Mouse (Mus musculus) liver, embryonic 12.5 days (tissue): ENCODE data around the gene Eif3d. TPM values are rescaled to one million over a fixed set of nuclear protein-coding genes. Genes with fewer than 3 reads are reported as not detected.

Source experiments
- ATAC-seq: fragments of 200-750 bp; cut with Nextera tagmentation; 2 replicates; pipeline ENCODE4 v1.8.0; 2017; ENCODE audit warnings: moderate number of reproducible peaks, mild to moderate bottlenecking, moderate library complexity
- H3K27ac ChIP-seq: fragments of 300-500 bp; sonication (generic); 2 replicates; pipeline ENCODE4 v1.5.1; 2016; ENCODE audit warnings: mild to moderate bottlenecking
- H3K27me3 ChIP-seq: fragments of 300-500 bp; sonication (generic); replicated peaks from 2 replicates; pipeline ENCODE4 v1.6.1; 2016; ENCODE audit warnings: mild to moderate bottlenecking, moderate library complexity
- H3K36me3 ChIP-seq: fragments of 300-500 bp; sonication (generic); 2 replicates; pipeline ENCODE4 v1.6.1; 2016; ENCODE audit warnings: mild to moderate bottlenecking, moderate library complexity
- H3K4me1 ChIP-seq: fragments of 300-500 bp; sonication (generic); 2 replicates; pipeline ENCODE4 v1.6.1; 2016
- H3K4me2 ChIP-seq: fragments of 300-500 bp; sonication (generic); 2 replicates; pipeline ENCODE4 v1.6.1; 2016; ENCODE audit warnings: mild to moderate bottlenecking, moderate library complexity
- H3K4me3 ChIP-seq: fragments of 300-500 bp; sonication (generic); 2 replicates; pipeline ENCODE4 v1.5.1; 2016; ENCODE audit warnings: mild to moderate bottlenecking, moderate library complexity
- H3K9ac ChIP-seq: fragments of 300-500 bp; sonication (generic); 2 replicates; pipeline ENCODE4 v1.6.1; 2016; ENCODE audit warnings: mild to moderate bottlenecking, moderate library complexity
- H3K9me3 ChIP-seq: fragments of 300-500 bp; sonication (generic); replicated peaks from 2 replicates; pipeline ENCODE4 v1.6.1; 2016; ENCODE audit warnings: mild to moderate bottlenecking, moderate library complexity
- WGBS: fragments of 180-500 bp; shearing (Covaris S2); methylation state at CpG from one replicate; pipeline ENCODE4 v1.1.7; 2016; ENCODE audit not compliant: insufficient replicate concordance; 5-methylcytosine and 5-hydroxymethylcytosine counted together
- polyA plus RNA-seq: library from polyadenylated mRNA; unstranded; fragments of >200 nt; fragmentation: Nextera tagmentation; extraction: Ambion mirVana; gene quantifications from 2 replicates; pipeline ENCODE4 v1.2.1, GENCODE M21; 2016

Eif3d gene
- polyA plus RNA-seq, 1 experiment from 2014 or later = 271 TPM

DNA sequence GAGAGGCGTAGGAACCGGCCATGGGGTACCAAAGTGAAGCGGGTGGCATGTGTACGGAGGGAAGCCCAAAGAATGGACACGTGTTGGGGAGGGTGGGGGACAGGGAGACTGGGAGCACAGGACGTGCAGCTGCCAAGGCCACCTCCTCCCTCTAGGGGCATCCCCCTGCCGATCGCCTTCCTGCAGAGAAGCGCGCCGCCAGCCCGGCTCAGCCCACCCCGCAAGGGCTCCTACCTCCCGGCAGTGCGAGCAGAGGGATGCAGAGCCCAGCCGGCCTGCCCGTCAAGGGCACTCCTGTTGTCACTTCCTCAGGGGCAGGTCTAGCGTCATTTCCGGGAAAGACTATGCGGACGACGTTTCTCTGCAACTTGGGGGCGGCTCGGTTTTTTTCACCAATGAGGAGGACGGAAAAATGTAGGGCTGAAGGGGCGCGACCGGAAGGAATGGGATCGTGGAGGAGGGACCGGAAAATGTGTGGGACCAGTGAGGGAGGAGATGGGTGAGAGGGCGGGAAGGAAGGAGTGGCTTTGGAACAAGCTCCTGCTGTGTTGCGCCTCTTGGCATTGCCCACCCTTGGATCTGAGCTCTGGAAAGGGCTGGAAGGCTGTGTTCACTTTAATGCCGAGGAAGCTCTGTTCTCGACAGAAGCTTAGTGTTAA is 41.8 kb downstream of the Eif3d start, which contains the start of gene Txn2:
TSS of gene Txn2 (minus strand) at position 334 of the 659 bp plus-strand sequence.
- H3K9me3 ChIP-seq = no peaks in the 10 kb centered on the region
- peak within 1 kb of the TSS; percentile 86 for H3K27ac ChIP-seq
- peak; percentile 90 for ATAC-seq
- peaks cover 40% of the 10 kb centered on the region for H3K36me3 ChIP-seq
- H3K4me2 ChIP-seq = peak within 1 kb of the TSS; percentile 88
- peak within 1 kb of the TSS; percentile 79 for H3K9ac ChIP-seq
- H3K4me3 ChIP-seq = peak within 1 kb of the TSS; percentile 82
- WGBS = under 1% methylated on average over 33 of the region's 34 CpGs
- H3K27me3 ChIP-seq = no peaks in the 10 kb centered on the region
- H3K4me1 ChIP-seq = peaks cover 65% of the 10 kb centered on the region

DNA sequence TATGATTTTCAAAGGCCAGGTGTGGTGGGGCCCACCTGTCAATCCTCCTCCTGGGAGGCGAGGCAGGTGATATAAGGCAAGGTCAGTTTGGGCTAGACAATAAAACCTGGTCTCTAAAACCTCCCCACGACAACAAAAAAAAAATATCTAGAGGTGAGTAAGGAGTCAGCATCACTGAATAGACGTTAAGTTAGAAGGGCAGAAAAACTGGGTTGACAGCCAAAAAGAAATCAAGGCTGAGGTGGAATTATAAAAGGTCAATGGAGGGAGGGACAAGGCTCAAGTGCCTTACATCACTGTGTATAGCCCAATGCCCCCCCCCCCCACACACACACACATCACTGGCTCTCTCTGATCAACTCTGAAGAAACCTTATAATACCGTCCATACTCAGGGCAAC is 42.5 kb downstream of the Eif3d start:
- peak overlapping the region; percentile 75 for H3K9ac ChIP-seq
- 11% methylated on average over 4 of the region's 4 CpGs for WGBS
- no peak for ATAC-seq

DNA sequence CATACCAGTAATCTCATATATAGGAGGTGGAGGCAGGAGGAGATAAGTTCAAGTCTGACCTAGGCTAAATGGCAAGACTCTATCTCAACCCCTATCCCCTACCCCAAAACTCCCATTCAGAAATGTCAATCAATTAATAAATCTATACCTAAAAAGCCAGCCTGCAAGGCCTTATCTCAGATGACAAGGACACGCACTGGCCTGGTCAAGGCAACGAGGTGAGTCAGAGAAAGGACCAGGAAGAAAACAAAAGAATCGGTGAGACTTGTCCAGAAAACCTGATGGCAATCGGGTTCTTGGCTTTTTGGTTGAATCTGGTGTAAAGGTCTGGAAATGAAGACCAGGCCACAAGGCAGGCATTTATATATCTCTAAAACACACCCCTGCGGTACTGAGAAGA is 43.7 kb downstream of the Eif3d start:
- H3K4me3 ChIP-seq = peak overlapping the region; percentile 82
- WGBS = 71% methylated on average over 5 of the region's 5 CpGs
- H3K9me3 ChIP-seq = no peaks in the 10 kb centered on the region

More for the DNA sequence above, 42.5 kb downstream of the Eif3d start:
- H3K27ac ChIP-seq = peak overlapping the region; percentile 86
- peaks cover 47% of the 10 kb centered on the region for H3K36me3 ChIP-seq
- no peaks in the 10 kb centered on the region for H3K27me3 ChIP-seq
- peak overlapping the region; percentile 88 for H3K4me2 ChIP-seq
- no peaks in the 10 kb centered on the region for H3K9me3 ChIP-seq
- H3K4me1 ChIP-seq = peaks cover 58% of the 10 kb centered on the region
- H3K4me3 ChIP-seq = peak overlapping the region; percentile 82

DNA sequence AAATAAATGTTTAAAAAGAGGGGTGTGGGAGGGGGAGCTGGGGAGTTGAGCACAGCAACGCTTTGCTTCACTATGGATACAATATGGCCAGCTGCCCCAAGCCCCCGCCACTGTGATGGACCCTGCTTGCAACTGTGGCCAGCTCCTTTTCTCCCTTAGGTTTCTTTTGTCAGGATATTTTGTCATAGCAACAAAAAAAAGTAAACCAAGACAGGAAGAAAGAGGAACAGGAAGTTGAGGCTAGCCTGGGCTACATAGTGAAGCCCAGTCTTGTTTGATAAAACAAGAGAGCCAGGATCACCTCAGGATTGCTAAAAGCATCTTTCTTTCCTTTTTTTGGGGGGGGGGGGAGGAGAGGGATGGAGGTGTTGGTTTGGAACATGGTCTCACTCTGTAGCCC is 45.4 kb downstream of the Eif3d start:
- Histone ChIP-seq H3K36me3 (peaks cover 76% of the 10 kb centered on the region), H3K4me1 (peaks cover 41% of the 10 kb centered on the region)
- WGBS = 84% methylated on average over 2 of the region's 2 CpGs

More for the DNA sequence above, 43.7 kb downstream of the Eif3d start:
- ATAC-seq = no peak
- Histone ChIP-seq H3K36me3 (peaks cover 59% of the 10 kb centered on the region), H3K27me3 (no peaks in the 10 kb centered on the region), H3K9ac (no peak overlapping the region; the same call in 1 of the 2 replicates), H3K27ac (peak overlapping the region; percentile 16; the same call in 1 of the 2 replicates), H3K4me1 (peaks cover 54% of the 10 kb centered on the region), H3K4me2 (peak overlapping the region; percentile 88)

DNA sequence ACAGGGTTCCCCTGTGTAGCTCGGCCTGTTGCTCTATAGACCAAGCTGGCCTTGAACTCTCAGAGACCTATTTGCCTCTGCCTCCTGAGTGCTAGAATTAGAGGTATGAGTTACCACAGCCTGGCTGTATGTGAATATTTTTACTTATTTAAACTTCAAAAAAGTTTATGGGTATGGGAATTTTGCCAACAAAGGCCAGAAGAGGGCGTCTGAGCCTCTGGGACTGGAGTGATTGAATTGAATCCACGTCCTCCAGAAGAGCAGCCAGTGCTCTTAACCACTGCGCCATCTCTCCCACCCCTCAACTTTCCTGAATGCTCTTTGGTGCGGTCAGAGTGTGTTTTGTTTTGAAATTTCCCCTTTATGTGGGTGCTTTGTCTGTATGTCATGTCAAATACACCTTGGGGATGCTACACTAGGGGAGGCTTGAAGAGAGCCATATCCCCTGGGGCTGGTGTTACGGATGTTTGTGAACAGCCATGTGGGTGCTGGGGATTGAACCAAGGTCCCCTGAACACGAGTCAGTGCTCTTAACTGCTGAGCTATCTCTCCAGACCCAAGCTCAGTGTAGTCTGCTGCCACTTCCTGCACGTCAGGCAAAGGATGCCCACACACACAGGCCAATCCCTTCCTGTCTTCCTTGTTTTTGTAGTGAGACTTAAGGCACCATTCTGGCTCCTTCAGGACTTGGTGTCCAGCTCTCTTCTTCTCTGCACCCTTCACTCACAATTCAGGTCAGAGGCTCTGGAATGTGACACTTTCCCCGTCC is 47.2 kb downstream of the Eif3d start:
- Histone ChIP-seq H3K9me3 (no peaks in the 10 kb centered on the region), H3K9ac (no peak overlapping the region), H3K27ac (peak overlapping the region; percentile 21), H3K27me3 (no peaks in the 10 kb centered on the region), H3K4me1 (peaks cover 31% of the 10 kb centered on the region), H3K4me3 (no peak overlapping the region), H3K4me2 (no peak overlapping the region), H3K36me3 (peaks cover 92% of the 10 kb centered on the region)
- no peak for ATAC-seq
- 65% methylated on average over 9 of the region's 9 CpGs for WGBS

More for the DNA sequence above, 45.4 kb downstream of the Eif3d start:
- Histone ChIP-seq H3K9ac (no peak overlapping the region), H3K4me3 (no peak overlapping the region), H3K27ac (no peak overlapping the region), H3K4me2 (no peak overlapping the region), H3K27me3 (no peaks in the 10 kb centered on the region), H3K9me3 (no peaks in the 10 kb centered on the region)
- ATAC-seq = no peak

DNA sequence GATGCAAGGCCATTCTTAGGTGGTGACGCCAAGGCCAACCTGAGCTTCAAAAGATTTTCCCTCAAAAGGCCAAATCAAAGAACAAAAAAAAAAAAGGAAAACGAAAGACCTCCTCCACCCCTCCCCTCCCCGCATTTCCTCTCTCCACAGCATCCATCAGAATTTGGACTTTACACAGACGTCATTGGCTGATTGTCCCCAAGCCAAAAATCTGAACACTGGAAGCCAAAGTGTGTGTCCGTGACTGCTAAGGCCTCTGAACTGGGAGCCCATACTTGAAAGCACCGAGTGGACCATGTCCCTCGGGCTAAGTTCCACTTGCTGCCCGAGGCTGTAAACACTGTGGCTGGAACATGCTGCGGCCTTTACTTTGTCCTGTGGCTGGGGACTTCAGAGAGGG is 47.9 kb downstream of the Eif3d start:
- 67% methylated on average over 9 of the region's 9 CpGs for WGBS
- no peak overlapping the region for H3K4me2 ChIP-seq
- no peak overlapping the region for H3K9ac ChIP-seq
- peaks cover 99% of the 10 kb centered on the region for H3K36me3 ChIP-seq
- peak overlapping the region; percentile 36; the same call in 1 of the 2 replicates for H3K27ac ChIP-seq
- no peaks in the 10 kb centered on the region for H3K9me3 ChIP-seq
- H3K4me3 ChIP-seq = no peak overlapping the region
- peaks cover 24% of the 10 kb centered on the region for H3K4me1 ChIP-seq
- H3K27me3 ChIP-seq = no peaks in the 10 kb centered on the region
- ATAC-seq = no peak

DNA sequence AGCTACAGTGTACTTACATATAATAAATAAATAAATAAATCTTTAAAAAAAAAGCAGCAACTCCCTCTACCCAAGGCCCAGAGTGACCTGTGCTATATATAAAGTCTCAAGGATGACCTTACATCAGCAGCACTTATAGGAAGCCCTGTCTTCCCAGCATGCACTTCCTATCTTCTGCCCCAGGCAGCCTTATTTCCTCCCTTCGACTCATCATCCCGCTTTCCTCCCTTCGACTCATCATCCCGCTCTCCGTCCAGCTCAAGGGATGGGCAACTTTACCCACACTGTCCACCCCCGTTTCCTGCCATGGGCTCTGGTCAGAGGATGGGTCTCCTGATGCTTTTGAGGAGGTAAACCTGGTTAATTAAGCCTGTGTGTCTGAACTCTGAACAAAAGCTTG is 49.0 kb downstream of the Eif3d start:
- Histone ChIP-seq H3K36me3 (peaks cover 97% of the 10 kb centered on the region), H3K9ac (no peak overlapping the region), H3K27ac (peak overlapping the region; percentile 36; the same call in 1 of the 2 replicates)

DNA sequence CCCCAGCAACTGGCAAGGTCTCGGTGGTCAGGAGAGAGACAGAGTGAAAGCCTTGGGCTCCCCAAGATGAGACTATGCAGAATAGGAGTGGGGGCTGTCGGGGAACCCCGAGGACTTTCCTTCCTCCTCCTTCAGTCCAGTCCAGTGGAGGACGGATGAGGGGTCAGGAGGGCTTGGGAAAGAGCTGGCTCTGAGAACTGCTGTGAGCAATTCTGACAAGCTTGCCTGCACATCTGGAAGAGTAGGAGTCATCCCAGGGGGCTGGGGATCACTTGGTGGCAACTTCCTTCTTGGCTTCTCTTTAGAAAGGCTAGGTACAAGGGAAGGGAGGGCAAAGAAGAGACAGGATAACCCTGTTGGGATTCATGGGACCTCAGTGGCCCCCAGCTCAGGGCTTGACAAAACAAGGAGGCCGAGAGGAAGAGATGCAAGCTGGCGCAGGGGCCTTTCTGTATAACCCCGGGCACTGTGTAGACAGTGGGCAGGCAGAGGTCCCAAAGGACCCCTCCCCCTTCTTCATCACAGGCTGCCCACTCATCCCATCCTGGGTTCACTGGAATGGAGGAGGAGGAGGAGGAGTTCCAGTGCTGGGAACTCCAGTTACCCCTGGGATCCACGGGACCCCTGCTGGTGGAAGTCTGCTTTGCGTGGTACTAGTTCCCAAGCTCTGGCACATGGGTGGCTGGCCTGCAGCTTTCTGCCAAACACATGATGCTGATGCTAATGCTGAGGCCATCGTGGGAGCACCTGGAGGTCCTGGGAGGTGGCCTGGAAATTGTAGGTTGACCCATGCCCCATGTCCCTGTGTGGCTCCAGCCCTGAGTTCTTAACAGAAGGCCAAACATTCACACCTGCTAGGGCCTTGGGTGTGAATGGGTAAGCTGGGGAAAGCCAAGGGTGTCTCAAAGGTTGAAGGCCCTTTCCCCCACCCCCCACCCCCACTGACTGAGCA is 49.8 kb downstream of the Eif3d start:
- Histone ChIP-seq H3K4me2 (no peak overlapping the region), H3K27me3 (no peaks in the 10 kb centered on the region), H3K4me1 (peaks cover 10% of the 10 kb centered on the region; the same call in 1 of the 2 replicates), H3K27ac (no peak overlapping the region), H3K36me3 (peaks cover 97% of the 10 kb centered on the region), H3K9me3 (no peaks in the 10 kb centered on the region), H3K4me3 (no peak overlapping the region), H3K9ac (no peak overlapping the region)
- WGBS = 80% methylated on average over 10 of the region's 10 CpGs
- no peak for ATAC-seq

More for the DNA sequence above, 49.0 kb downstream of the Eif3d start:
- no peak for ATAC-seq
- H3K4me3 ChIP-seq = no peak overlapping the region
- H3K27me3 ChIP-seq = no peaks in the 10 kb centered on the region
- no peaks in the 10 kb centered on the region for H3K9me3 ChIP-seq
- H3K4me2 ChIP-seq = no peak overlapping the region
- WGBS = 75% methylated on average over 6 of the region's 6 CpGs
- peaks cover 14% of the 10 kb centered on the region for H3K4me1 ChIP-seq

DNA sequence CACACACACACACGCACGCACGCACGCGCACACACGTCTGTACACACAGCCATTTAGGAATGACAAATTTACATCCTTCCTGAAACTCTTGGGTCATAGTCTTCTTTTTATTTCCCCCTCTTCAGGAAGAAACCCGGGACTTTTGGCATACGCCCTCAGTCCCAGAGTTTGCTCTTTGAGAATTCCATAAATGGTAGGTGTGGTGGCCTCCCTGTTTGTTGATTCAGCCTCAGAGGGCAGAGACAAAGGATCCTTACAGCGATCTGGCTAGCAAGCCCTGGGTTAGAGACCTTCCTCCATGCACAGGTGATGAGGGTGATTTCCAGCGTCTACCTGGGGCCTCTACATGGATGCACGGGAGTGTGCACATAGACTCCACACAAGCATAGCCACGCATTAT is 51.2 kb downstream of the Eif3d start:
- H3K4me1 ChIP-seq = peaks cover 10% of the 10 kb centered on the region; the same call in 1 of the 2 replicates
- no peak overlapping the region for H3K4me2 ChIP-seq
- no peaks in the 10 kb centered on the region for H3K27me3 ChIP-seq
- ATAC-seq = no peak
- H3K36me3 ChIP-seq = peaks cover 97% of the 10 kb centered on the region
- no peak overlapping the region for H3K27ac ChIP-seq
- no peak overlapping the region for H3K9ac ChIP-seq
- 89% methylated on average over 12 of the region's 12 CpGs for WGBS
- no peaks in the 10 kb centered on the region for H3K9me3 ChIP-seq
- no peak overlapping the region for H3K4me3 ChIP-seq

DNA sequence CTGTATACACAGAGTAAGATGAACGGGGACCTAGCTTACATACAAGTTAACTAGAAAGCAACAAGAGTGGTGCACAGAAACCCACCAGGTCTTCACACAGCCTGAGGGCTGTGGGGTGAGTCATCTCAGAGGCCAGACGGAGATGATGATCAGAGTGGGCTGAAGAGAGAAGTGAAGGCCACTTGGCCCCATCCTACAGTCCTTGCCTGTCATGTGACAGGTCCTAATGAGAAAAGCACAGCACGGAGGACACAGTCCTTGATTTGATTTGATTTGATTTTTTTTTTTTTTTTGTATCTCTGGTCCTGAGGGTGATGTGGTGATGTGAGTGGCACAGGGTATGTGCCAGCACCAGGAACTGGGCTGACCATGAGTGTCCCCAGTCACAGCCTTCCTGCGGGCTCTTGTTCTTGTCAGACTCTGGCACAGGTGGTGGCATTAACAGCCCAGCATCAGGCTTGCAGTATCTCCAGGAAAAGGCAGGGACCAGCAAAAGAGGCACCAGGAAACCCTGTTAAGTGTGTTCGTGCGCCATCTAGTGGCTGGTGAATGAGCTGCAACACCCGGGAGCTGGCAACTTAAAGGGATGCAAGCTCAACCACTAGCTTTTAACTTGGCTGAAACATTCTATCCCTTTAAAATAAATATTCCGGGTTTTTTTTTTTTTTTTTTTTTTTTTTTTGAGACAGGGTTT is 53.6 kb downstream of the Eif3d start:
- H3K9me3 ChIP-seq = no peaks in the 10 kb centered on the region
- no peak for ATAC-seq
- WGBS = 35% methylated on average over 8 of the region's 8 CpGs
- no peak overlapping the region for H3K9ac ChIP-seq
- no peaks in the 10 kb centered on the region for H3K27me3 ChIP-seq
- H3K27ac ChIP-seq = no peak overlapping the region
- no peak overlapping the region for H3K4me3 ChIP-seq
- H3K36me3 ChIP-seq = peaks cover 80% of the 10 kb centered on the region
- no peak overlapping the region for H3K4me2 ChIP-seq
- peaks cover 17% of the 10 kb centered on the region for H3K4me1 ChIP-seq

DNA sequence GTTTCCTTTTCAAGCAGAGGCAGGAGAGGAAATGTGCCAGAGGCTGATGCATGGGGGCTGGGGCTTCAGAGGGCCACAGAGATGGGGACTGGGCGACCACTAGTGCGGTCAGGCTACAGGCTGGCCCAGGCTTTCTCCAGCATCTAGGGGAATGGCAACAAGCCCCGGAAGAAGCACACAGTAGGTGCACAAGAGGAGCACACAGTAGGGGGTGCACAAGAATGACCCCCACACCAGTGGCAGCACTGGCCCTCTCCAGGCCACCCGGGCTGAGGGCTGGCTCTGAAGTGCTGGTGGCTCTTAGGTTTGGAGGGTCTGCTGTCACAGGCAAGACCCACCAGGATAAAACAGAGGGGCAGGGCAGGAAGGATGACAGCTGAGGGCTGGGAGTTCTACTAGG is 55.3 kb downstream of the Eif3d start:
- H3K36me3 ChIP-seq = peaks cover 63% of the 10 kb centered on the region
- 86% methylated on average over 4 of the region's 4 CpGs for WGBS
- ATAC-seq = no peak

More for the DNA sequence above, 55.3 kb downstream of the Eif3d start:
- Histone ChIP-seq H3K27me3 (no peaks in the 10 kb centered on the region), H3K4me3 (no peak overlapping the region), H3K9me3 (no peaks in the 10 kb centered on the region), H3K4me1 (peaks cover 13% of the 10 kb centered on the region; the same call in 1 of the 2 replicates), H3K27ac (no peak overlapping the region), H3K4me2 (no peak overlapping the region), H3K9ac (no peak overlapping the region)
